Mouse (Mus musculus) small intestine, adult 2 months (tissue): ENCODE results near the gene Gm36028.

Experiments used
- CTCF ChIP-seq: fragments of 200-500 bp; IDR thresholded peaks from 2 replicates; pipeline ENCODE4 v1.5.1; 2012; ENCODE audit warnings: low read depth, mild to moderate bottlenecking, control low read depth, inconsistent platforms, low read length, moderate library complexity, mixed read lengths; ENCODE audit not compliant: insufficient replicate concordance, insufficient read length; ENCODE audit errors: extremely low read depth
- POLR2A ChIP-seq: fragments of 200-500 bp; IDR thresholded peaks from 2 replicates; pipeline ENCODE4 v1.6.1; 2012; ENCODE audit warnings: low read depth, mild to moderate bottlenecking, control low read depth, inconsistent platforms, low read length, moderate library complexity

GRCm38 (mm10) chr16:37860213-37860612 lies 733 bp downstream of the Gm36028 start:
- TF ChIP-seq CTCF (no peak), POLR2A (no peak)
